Mouse (Mus musculus) heart, embryonic 14.5 days (tissue): ENCODE results near the gene Nr4a1. TPM values are rescaled to one million over a fixed set of nuclear protein-coding genes. Genes with fewer than 3 reads are reported as not detected.

ENCODE experiments used
- ATAC-seq: fragments of 200-750 bp; cut with Nextera tagmentation; 2 replicates; pipeline ENCODE4 v1.8.0; 2017; ENCODE audit warnings: low read depth, moderate TSS enrichment; ENCODE audit not compliant: insufficient number of reproducible peaks, insufficient read depth, low FRiP score
- H3K27ac ChIP-seq, 2 experiments: fragments of 200-500 bp in 1 of 2; fragments of 300-500 bp in 1 of 2; sonication (generic) in 1 of 2; replicated peaks in 1 of 2; 2 replicates each; pipeline ENCODE4 v1.5.1; 2012 to 2014; ENCODE audit warnings: low read depth in 2 of 2, low read length in 2 of 2, control low read depth in 1 of 2, mild to moderate bottlenecking in 1 of 2, mixed read lengths in 1 of 2; ENCODE audit not compliant: control insufficient read depth in 1 of 2, insufficient read depth in 1 of 2
- H3K27me3 ChIP-seq: fragments of 300-500 bp; sonication (generic); 2 replicates; pipeline ENCODE4 v1.6.1; 2014; ENCODE audit warnings: mild to moderate bottlenecking, low read length, control low read depth; ENCODE audit not compliant: control insufficient read depth, insufficient read depth
- H3K36me3 ChIP-seq: fragments of 300-500 bp; sonication (generic); 2 replicates; pipeline ENCODE4 v1.6.1; 2014; ENCODE audit warnings: mild to moderate bottlenecking, control low read depth, low read length, mixed read lengths; ENCODE audit not compliant: control insufficient read depth, insufficient read depth
- H3K4me1 ChIP-seq, 2 experiments: fragments of 200-500 bp in 1 of 2; fragments of 300-500 bp in 1 of 2; sonication (generic) in 1 of 2; 2 replicates each; pipeline ENCODE4 v1.6.1; 2012 to 2014; ENCODE audit warnings: low read length in 2 of 2, control low read depth in 1 of 2, mixed read lengths in 1 of 2; ENCODE audit not compliant: control insufficient read depth in 2 of 2, insufficient read depth in 2 of 2
- H3K4me2 ChIP-seq: fragments of 300-500 bp; sonication (generic); 2 replicates; pipeline ENCODE4 v1.6.1; 2014; ENCODE audit warnings: mild to moderate bottlenecking, low read length
- H3K4me3 ChIP-seq, 2 experiments: fragments of 200-500 bp in 1 of 2; fragments of 300-500 bp in 1 of 2; sonication (generic) in 1 of 2; 2 replicates each; pipeline ENCODE4 v1.5.1; 2012 to 2014; ENCODE audit warnings: low read length in 2 of 2, mild to moderate bottlenecking in 2 of 2, control low read depth in 1 of 2, low read depth in 1 of 2, moderate library complexity in 1 of 2; ENCODE audit not compliant: control insufficient read depth in 1 of 2, insufficient read depth in 1 of 2
- H3K9ac ChIP-seq: fragments of 300-500 bp; sonication (generic); 2 replicates; pipeline ENCODE4 v1.6.1; 2014; ENCODE audit warnings: mild to moderate bottlenecking, low read length
- H3K9me3 ChIP-seq: fragments of 300-500 bp; sonication (generic); 2 replicates; pipeline ENCODE4 v1.6.1; 2016; ENCODE audit warnings: low read length, control low read depth; ENCODE audit not compliant: control insufficient read depth
- WGBS: fragments of 180-500 bp; shearing (Covaris S2); extraction: QIAGEN DNeasy Blood & Tissue Kit; methylation state at CpG from one replicate; pipeline ENCODE4 v1.1.7; 2014; 5-methylcytosine and 5-hydroxymethylcytosine counted together
- polyA plus RNA-seq: library from polyadenylated mRNA; unstranded; fragments of >200 nt; fragmentation: Nextera tagmentation; extraction: Ambion mirVana; gene quantifications from 2 replicates; pipeline ENCODE4 v1.2.1, GENCODE M21; 2014

The Nr4a1 gene
- polyA plus RNA-seq, 1 experiment from 2014 or later, result 6.6 TPM

- H3K4me3 ChIP-seq, result no peak overlapping the region
- no peaks in the 10 kb centered on the region for H3K9me3 ChIP-seq
- no peaks in the 10 kb centered on the region for H3K27me3 ChIP-seq
- 0 out of 2 replicates have a peak overlapping the region, but pooled peaks have one; percentile 56 for H3K9ac ChIP-seq
- H3K4me1 ChIP-seq, result peaks cover 39 to 52% of the 10 kb centered on the region in 2 experiments
- peaks cover 13% of the 10 kb centered on the region; the same call in 1 of the 2 replicates for H3K36me3 ChIP-seq
- H3K27ac ChIP-seq, result peak overlapping the region; percentile 86 to 87
- ATAC-seq, result no peak
- H3K4me2 ChIP-seq, result no peak overlapping the region
- 86% methylated on average over 3 of the region's 3 CpGs for WGBS
Observed at GRCm38 (mm10) chr15:101259922-101260321, 5.9 kb downstream of the Nr4a1 start.

DNA sequence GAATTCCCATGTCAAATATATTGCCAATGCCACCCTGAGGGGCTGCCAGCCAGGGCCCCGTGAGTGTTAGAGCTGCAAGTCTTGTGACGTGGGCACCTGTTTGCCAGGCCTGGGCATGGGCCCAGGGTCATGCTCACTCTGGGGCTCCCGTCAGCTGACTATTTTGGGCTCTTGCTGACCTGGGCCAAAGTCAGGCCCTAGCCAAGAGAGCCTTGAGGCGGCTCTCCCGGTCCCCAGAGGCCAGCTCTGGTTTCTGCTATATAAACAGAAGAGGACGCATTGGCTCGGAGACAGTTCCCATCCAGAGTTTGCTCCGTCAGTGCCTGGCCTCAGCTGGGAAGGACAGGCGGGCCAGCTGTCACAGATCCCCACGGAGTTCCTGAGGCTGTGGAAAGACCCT is 6.3 kb downstream of the Nr4a1 start:
- 22% methylated on average over 10 of the region's 10 CpGs for WGBS
- no peaks in the 10 kb centered on the region for H3K27me3 ChIP-seq
- H3K4me3 ChIP-seq, result no peak overlapping the region
- peak overlapping the region; percentile 41 for H3K4me2 ChIP-seq
- ATAC-seq, result no peak
- H3K27ac ChIP-seq, result peak overlapping the region; percentile 86 to 87
- peak overlapping the region; percentile 66; the same call in 1 of the 2 replicates for H3K9ac ChIP-seq
- H3K9me3 ChIP-seq, result no peaks in the 10 kb centered on the region
- peaks cover 40 to 49% of the 10 kb centered on the region in 2 experiments for H3K4me1 ChIP-seq
- peaks cover 13% of the 10 kb centered on the region; the same call in 1 of the 2 replicates for H3K36me3 ChIP-seq

DNA sequence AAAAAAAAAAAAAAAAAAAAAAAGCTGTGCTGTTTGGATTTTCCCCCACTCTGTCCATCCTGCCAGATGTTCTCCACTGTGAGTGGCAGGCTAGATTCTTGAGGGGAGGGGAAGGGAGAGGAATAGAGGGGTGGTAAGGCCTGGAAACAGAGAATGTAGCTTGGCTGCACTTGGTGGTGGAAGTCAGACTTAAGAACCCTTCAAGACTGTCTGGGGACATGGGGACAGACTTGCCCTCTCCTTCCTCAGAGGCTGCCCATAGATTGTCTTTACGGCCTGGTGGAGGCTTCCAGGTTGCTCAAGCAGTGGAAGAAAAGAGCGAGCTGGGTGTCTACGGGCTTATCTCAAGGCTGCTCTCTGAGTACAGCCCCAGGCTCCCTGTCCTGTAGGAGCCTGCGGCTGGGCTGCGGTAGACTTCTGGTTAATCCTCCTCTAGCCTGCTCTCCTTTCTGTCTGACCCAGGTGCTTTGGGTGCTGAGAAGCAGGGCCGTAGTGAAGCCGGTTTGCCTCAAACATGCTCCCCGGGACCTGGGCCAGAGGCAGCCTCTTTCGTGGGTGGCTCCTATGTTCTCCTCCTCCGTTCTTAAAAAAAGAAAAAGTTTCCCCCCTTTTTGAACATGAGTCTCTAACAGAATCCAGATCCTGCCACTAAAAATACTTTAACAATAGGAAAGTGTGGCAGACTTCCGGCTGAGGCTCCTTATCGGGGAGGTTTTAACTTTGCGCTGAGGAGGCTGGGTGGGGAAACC is 7.0 kb downstream of the Nr4a1 start:
- Histone ChIP-seq H3K4me3 (no peak overlapping the region), H3K27ac (peak overlapping the region; percentile 86 to 87), H3K4me1 (peaks cover 43 to 51% of the 10 kb centered on the region in 2 experiments), H3K4me2 (peak overlapping the region; percentile 41), H3K9ac (peak overlapping the region; percentile 66), H3K36me3 (peaks cover 13% of the 10 kb centered on the region; the same call in 1 of the 2 replicates), H3K9me3 (no peaks in the 10 kb centered on the region), H3K27me3 (no peaks in the 10 kb centered on the region)
- 9% methylated on average over 13 of the region's 13 CpGs for WGBS
- no peak for ATAC-seq

DNA sequence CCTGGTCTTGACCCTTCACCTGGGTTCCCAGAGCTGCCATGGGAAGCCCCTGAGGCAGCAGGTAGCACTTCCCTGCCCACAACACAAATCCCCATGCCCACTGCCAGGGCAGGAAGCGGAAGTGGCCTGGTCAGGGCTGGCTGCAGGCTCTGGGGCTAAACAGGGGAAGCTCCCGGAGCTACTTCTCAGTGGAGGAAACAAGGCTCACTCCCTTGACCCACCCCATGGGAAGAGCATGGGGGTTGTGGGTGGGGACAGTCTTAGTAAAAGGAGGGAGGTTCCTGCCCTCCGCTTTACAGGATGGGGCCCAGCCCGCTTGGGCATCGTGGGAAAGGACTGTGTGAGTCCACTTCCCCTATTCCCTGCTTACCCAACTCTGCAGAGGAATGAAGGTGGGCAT is 8.4 kb downstream of the Nr4a1 start:
- H3K9ac ChIP-seq, result no peak overlapping the region
- H3K4me3 ChIP-seq, result no peak overlapping the region
- H3K27me3 ChIP-seq, result no peaks in the 10 kb centered on the region
- H3K27ac ChIP-seq, result peak overlapping the region in 1 of 2 experiments; percentile 86; a peak in 1 of 4 replicates
- H3K9me3 ChIP-seq, result no peaks in the 10 kb centered on the region
- H3K4me2 ChIP-seq, result no peak overlapping the region
- ATAC-seq, result no peak
- WGBS, result 65% methylated on average over 5 of the region's 5 CpGs
- peaks cover 13% of the 10 kb centered on the region; the same call in 1 of the 2 replicates for H3K36me3 ChIP-seq
- peaks cover 38 to 46% of the 10 kb centered on the region in 2 experiments for H3K4me1 ChIP-seq

GRCm38 (mm10) chr15:101266132-101266963 is 12.3 kb downstream of the Nr4a1 start:
- Histone ChIP-seq H3K36me3 (peaks cover 24% of the 10 kb centered on the region), H3K4me2 (peak overlapping the region; percentile 89), H3K9ac (peak overlapping the region; percentile 85), H3K27ac (peak overlapping the region; percentile 81 to 85), H3K9me3 (no peaks in the 10 kb centered on the region), H3K4me1 (peaks cover 32 to 41% of the 10 kb centered on the region in 2 experiments), H3K4me3 (peak overlapping the region; percentile 61 to 62), H3K27me3 (no peaks in the 10 kb centered on the region)
- peak; percentile 85 for ATAC-seq
- WGBS, result 1% methylated on average over 53 of the region's 57 CpGs

GRCm38 (mm10) chr15:101267053-101268032 is 13.3 kb downstream of the Nr4a1 start:
- H3K4me1 ChIP-seq, result peaks cover 25 to 31% of the 10 kb centered on the region in 2 experiments
- H3K9me3 ChIP-seq, result no peaks in the 10 kb centered on the region
- H3K4me3 ChIP-seq, result peak overlapping the region; percentile 61 to 62
- no peak for ATAC-seq
- peaks cover 34% of the 10 kb centered on the region for H3K36me3 ChIP-seq
- H3K27me3 ChIP-seq, result no peaks in the 10 kb centered on the region
- H3K4me2 ChIP-seq, result peak overlapping the region; percentile 89
- peak overlapping the region; percentile 62 to 85 for H3K27ac ChIP-seq
- WGBS, result 4% methylated on average over 25 of the region's 25 CpGs
- peak overlapping the region; percentile 85 for H3K9ac ChIP-seq
